Mouse (Mus musculus) liver, adult 2 months (tissue): ENCODE measurements around the gene Slc33a1. TPM values are rescaled to one million over a fixed set of nuclear protein-coding genes. Genes with fewer than 3 reads are reported as not detected.

Experiments used
- DNase-seq: peaks from one replicate; pipeline ENCODE4 v3.0.0-alpha.2; 2011; ENCODE audit warnings: low read depth, low spot score; ENCODE audit errors: extremely low read depth
- H3K27ac ChIP-seq: fragments of 200-500 bp; replicated peaks from 2 replicates; pipeline ENCODE4 v1.5.1; 2012; ENCODE audit warnings: low read depth, mild to moderate bottlenecking, control low read depth, inconsistent platforms, low read length; ENCODE audit not compliant: insufficient read depth
- H3K27me3 ChIP-seq: fragments of 200-500 bp; 2 replicates; pipeline ENCODE4 v1.6.1; 2012; ENCODE audit warnings: mild to moderate bottlenecking, moderate library complexity, low read length, inconsistent platforms; ENCODE audit not compliant: control insufficient read depth, insufficient read depth
- H3K36me3 ChIP-seq: fragments of 200-500 bp; 2 replicates; pipeline ENCODE4 v1.6.1; 2012; ENCODE audit warnings: low read length, inconsistent platforms; ENCODE audit not compliant: control insufficient read depth, insufficient read depth
- H3K4me1 ChIP-seq: fragments of 200-500 bp; 2 replicates; pipeline ENCODE4 v1.6.1; 2011; ENCODE audit warnings: low read length; ENCODE audit not compliant: control insufficient read depth, insufficient read depth
- H3K4me3 ChIP-seq: fragments of 200-500 bp; 2 replicates; pipeline ENCODE4 v1.5.1; 2011; ENCODE audit warnings: low read depth, mild to moderate bottlenecking, control low read depth, low read length, moderate library complexity; ENCODE audit not compliant: insufficient read depth
- H3K79me2 ChIP-seq: fragments of 200-500 bp; 2 replicates; pipeline ENCODE4 v1.6.1; 2012; ENCODE audit warnings: inconsistent platforms, mild to moderate bottlenecking, low read length, moderate library complexity; ENCODE audit not compliant: control insufficient read depth, insufficient read depth
- H3K9ac ChIP-seq: fragments of 200-500 bp; 2 replicates; pipeline ENCODE4 v1.6.1; 2012; ENCODE audit warnings: low read depth, mild to moderate bottlenecking, control low read depth, inconsistent platforms, low read length
- CTCF ChIP-seq: fragments of 200-500 bp; IDR thresholded peaks from 2 replicates; pipeline ENCODE4 v1.5.1; 2011; ENCODE audit warnings: low read depth, low read length, control low read depth
- POLR2A ChIP-seq: fragments of 200-500 bp; IDR thresholded peaks from 2 replicates; pipeline ENCODE4 v1.6.1; 2011; ENCODE audit warnings: low read length, control low read depth; ENCODE audit not compliant: insufficient read depth; ENCODE audit errors: extremely low read depth
- WGBS: fragments of 180-500 bp; shearing (Covaris S2); methylation state at CpG from one replicate; pipeline ENCODE4 v1.1.7; 2018; 5-methylcytosine and 5-hydroxymethylcytosine counted together
- polyA plus RNA-seq: library from polyadenylated mRNA; depleted of rRNA; stranded (reverse); fragments of >200 nt; gene quantifications from 2 replicates; pipeline ENCODE4 v1.2.3, GENCODE M21; 2012; rRNA removed
- total RNA-seq: library from RNA; depleted of rRNA; stranded (reverse); fragments of >200 nt; gene quantifications from 2 replicates; pipeline ENCODE4 v1.2.3, GENCODE M21; 2014; rRNA removed

Slc33a1 gene
- 60.9 and 66.7 TPM in 2 replicates for total RNA-seq
- polyA plus RNA-seq: 28.6 and 32.1 TPM in 2 replicates

GRCm38 (mm10) chr3:63964100-63964921, at the start of gene Slc33a1:
TSS of gene Slc33a1 (minus strand) at chr3:63964768.
- under 1% methylated on average over 69 of the region's 69 CpGs for WGBS
- peak within 1 kb of the TSS; percentile 80 for H3K27ac ChIP-seq
- peaks cover 3% of the 10 kb centered on the region; the same call in 1 of the 2 replicates for H3K79me2 ChIP-seq
- TF ChIP-seq CTCF (no peak), POLR2A (peak; percentile 65)
- H3K9ac ChIP-seq: peak within 1 kb of the TSS; percentile 72
- H3K27me3 ChIP-seq: no peaks in the 10 kb centered on the region
- peak within 1 kb of the TSS; percentile 78 for H3K4me3 ChIP-seq
- H3K36me3 ChIP-seq: peaks cover 4% of the 10 kb centered on the region
- peaks cover 9% of the 10 kb centered on the region; the same call in 1 of the 2 replicates for H3K4me1 ChIP-seq
- DNase-seq: peak; percentile 98

DNA sequence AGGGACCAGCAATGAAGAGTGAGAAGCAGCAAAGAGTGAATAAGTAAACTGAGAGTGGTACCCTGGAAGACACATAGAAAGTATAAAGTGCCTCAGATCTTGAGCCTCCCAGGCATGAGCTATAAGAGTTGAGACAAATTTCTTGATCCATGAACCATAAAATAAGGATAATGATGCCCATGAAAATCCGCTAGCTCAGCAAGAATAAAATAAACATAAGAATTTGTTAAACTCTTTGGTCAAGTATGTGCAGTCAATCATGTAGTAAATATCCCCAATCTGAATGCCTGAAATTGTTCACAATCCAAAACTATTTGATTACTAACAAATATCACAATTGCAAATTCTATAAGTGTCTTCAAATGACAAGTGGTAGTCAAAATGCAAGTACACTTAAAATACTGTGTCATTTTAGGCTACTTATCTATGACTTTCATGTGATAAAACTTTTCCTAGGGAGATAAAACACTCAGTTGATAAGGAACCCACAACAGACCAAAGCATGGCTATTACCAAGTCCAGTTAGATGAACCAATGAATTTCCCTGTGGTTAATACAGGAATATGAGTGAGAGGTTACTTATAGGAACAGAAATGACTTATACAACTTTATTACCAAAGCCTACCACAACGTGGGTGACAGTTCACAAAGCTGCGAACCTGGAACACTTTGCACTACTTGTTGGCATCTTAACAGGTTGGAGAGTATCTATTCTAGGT, 24.3 kb upstream of the Slc33a1 start:
- Histone ChIP-seq H3K4me3 (no peak overlapping the region), H3K79me2 (no peaks in the 10 kb centered on the region), H3K36me3 (peaks cover 60% of the 10 kb centered on the region), H3K4me1 (no peaks in the 10 kb centered on the region), H3K27me3 (no peaks in the 10 kb centered on the region), H3K9ac (no peak overlapping the region), H3K27ac (no peak overlapping the region)
- no peak for TF ChIP-seq POLR2A
- no peak for TF ChIP-seq CTCF
- no peak for DNase-seq
- 96% methylated on average over 3 of the region's 3 CpGs for WGBS

- DNase-seq: no peak
- Histone ChIP-seq H3K79me2 (no peaks in the 10 kb centered on the region), H3K9ac (no peak overlapping the region), H3K27me3 (no peaks in the 10 kb centered on the region), H3K27ac (no peak overlapping the region), H3K4me1 (no peaks in the 10 kb centered on the region), H3K4me3 (no peak overlapping the region), H3K36me3 (peaks cover 58% of the 10 kb centered on the region)
- WGBS: 92% methylated on average over 1 of the region's 1 CpGs
- TF ChIP-seq POLR2A (no peak), CTCF (no peak)
These were observed 22.1 kb upstream of the Slc33a1 start for GRCm38 (mm10) chr3:63986656-63987055.

DNA sequence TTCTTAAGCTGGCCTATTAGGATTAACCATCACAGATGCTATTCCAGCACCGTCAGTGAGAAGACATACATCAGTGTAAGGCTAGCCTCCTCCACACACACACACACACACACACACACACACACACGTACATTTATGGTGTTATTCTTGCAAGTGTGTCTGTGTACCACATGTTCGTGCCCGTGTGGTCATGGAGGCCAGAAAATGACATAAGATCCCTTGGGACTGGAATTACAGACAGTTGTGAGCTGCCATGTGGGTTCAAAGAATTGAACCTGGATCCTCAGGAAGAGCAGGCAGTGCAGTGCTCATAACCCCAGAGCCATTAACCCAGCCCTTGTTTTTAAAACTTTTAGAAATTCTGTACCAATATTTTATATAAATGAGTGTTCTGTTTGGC, 13.3 kb upstream of the Slc33a1 start:
- no peaks in the 10 kb centered on the region for H3K27me3 ChIP-seq
- no peak for DNase-seq
- H3K36me3 ChIP-seq: peaks cover 19% of the 10 kb centered on the region
- 93% methylated on average over 4 of the region's 4 CpGs for WGBS
- no peak overlapping the region for H3K9ac ChIP-seq
- H3K79me2 ChIP-seq: peaks cover 8% of the 10 kb centered on the region; the same call in 1 of the 2 replicates
- H3K4me1 ChIP-seq: no peaks in the 10 kb centered on the region; the same call in 1 of the 2 replicates
- H3K4me3 ChIP-seq: no peak overlapping the region
- TF ChIP-seq CTCF: no peak
- no peak for TF ChIP-seq POLR2A
- H3K27ac ChIP-seq: no peak overlapping the region

DNA sequence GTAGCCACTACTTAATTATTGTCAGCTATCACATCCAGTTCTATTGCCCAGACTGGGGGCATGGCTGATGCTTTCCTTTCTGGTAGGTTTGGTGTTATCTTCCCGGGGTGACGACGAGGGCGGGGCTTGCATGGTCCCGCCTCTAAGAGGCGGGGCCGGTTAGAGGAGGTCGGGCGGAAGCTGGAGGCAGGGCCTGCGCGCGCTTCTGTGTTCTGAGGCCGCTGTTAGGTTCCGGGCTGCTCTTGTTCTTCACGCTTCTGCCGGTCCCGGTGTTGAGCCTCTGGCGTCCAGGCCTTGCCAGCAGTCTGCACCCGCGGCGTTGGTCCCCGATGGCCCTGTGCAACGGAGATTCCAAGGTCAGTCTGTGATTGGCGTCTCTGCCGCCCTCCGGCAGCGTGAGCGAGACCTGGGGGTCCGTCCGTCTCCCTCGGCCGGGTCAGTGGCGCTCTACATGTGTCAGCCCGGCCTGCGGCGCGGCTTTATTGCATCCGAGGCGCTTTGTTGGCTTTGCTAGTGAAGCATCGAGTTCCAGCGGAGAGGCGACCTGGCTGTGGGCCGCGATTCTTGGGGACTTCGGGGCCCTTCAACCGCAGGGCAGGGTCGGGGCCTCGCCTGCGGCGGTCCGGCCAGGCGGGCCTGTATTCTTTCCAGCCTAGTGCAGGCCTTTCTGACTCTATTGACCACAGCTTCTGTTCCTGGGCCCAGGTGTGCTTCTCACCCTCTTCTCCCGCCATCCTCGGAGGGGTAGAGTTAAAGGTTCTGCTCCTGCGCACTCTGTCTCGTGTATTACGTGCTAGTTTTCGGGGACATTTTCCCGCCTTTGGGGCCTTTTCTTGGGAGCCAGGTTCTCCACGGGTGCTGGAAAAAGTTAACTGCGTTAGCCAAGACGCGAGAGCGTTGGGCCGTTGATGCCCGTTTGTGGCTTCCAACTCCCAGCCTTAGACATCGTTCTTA, 11.7 kb upstream of the Slc33a1 start, which contains the start of gene Gmps:
Gene Gmps, plus strand, starts transcription at position 152 of the 954 bp plus-strand sequence.
- no peak for TF ChIP-seq CTCF
- TF ChIP-seq POLR2A: peak; percentile 79
- peak within 1 kb of the TSS; percentile 97 for H3K4me3 ChIP-seq
- under 1% methylated on average over 67 of the region's 67 CpGs for WGBS
- peak within 1 kb of the TSS; percentile 97 for H3K9ac ChIP-seq
- no peaks in the 10 kb centered on the region; the same call in 1 of the 2 replicates for H3K4me1 ChIP-seq
- DNase-seq: peak; percentile 83
- peaks cover 8% of the 10 kb centered on the region; the same call in 1 of the 2 replicates for H3K79me2 ChIP-seq
- H3K36me3 ChIP-seq: peaks cover 9% of the 10 kb centered on the region
- H3K27ac ChIP-seq: peak within 1 kb of the TSS; percentile 90
- no peaks in the 10 kb centered on the region for H3K27me3 ChIP-seq
